Mouse (Mus musculus) hindbrain, embryonic 13.5 days (tissue): ENCODE measurements around the gene Sestd1. TPM values are rescaled to one million over a fixed set of nuclear protein-coding genes. Genes with fewer than 3 reads are reported as not detected.

Source experiments
- ATAC-seq: fragments of 200-750 bp; cut with Nextera tagmentation; 2 replicates; pipeline ENCODE4 v1.8.0; 2017; ENCODE audit warnings: moderate TSS enrichment; ENCODE audit not compliant: low FRiP score
- H3K27ac ChIP-seq: fragments of 300-500 bp; sonication (generic); 2 replicates; pipeline ENCODE4 v1.5.1; 2015; ENCODE audit warnings: inconsistent platforms, mild to moderate bottlenecking, moderate library complexity
- H3K27me3 ChIP-seq: fragments of 300-500 bp; sonication (generic); 2 replicates; pipeline ENCODE4 v1.6.1; 2015; ENCODE audit warnings: mild to moderate bottlenecking, inconsistent platforms
- H3K36me3 ChIP-seq: fragments of 300-500 bp; sonication (generic); 2 replicates; pipeline ENCODE4 v1.6.1; 2015; ENCODE audit warnings: mild to moderate bottlenecking, inconsistent platforms
- H3K4me1 ChIP-seq: fragments of 300-500 bp; sonication (generic); replicated peaks from 2 replicates; pipeline ENCODE4 v1.6.1; 2015; ENCODE audit warnings: inconsistent platforms
- H3K4me2 ChIP-seq: fragments of 300-500 bp; sonication (generic); 2 replicates; pipeline ENCODE4 v1.6.1; 2015; ENCODE audit warnings: inconsistent platforms, mild to moderate bottlenecking, moderate library complexity
- H3K4me3 ChIP-seq: fragments of 300-500 bp; sonication (generic); 2 replicates; pipeline ENCODE4 v1.5.1; 2015; ENCODE audit warnings: mild to moderate bottlenecking, inconsistent platforms
- H3K9ac ChIP-seq: fragments of 300-500 bp; sonication (generic); 2 replicates; pipeline ENCODE4 v1.6.1; 2015; ENCODE audit warnings: mild to moderate bottlenecking, inconsistent platforms
- H3K9me3 ChIP-seq: fragments of 300-500 bp; sonication (generic); 2 replicates; pipeline ENCODE4 v1.6.1; 2016; ENCODE audit warnings: inconsistent platforms
- WGBS: fragments of 180-500 bp; shearing (Covaris S2); methylation state at CpG from one replicate; pipeline ENCODE4 v1.1.7; 2015; 5-methylcytosine and 5-hydroxymethylcytosine counted together
- polyA plus RNA-seq: library from polyadenylated mRNA; unstranded; fragments of >200 nt; fragmentation: Nextera tagmentation; extraction: Ambion mirVana; gene quantifications from 2 replicates; pipeline ENCODE4 v1.2.1, GENCODE M21; 2015

The Sestd1 gene
- polyA plus RNA-seq, 1 experiment from 2014 or later: 27.8 TPM

- Histone ChIP-seq H3K4me3 (no peak overlapping the region), H3K4me2 (no peak overlapping the region), H3K4me1 (peaks cover 57% of the 10 kb centered on the region), H3K27ac (no peak overlapping the region), H3K27me3 (no peaks in the 10 kb centered on the region), H3K36me3 (no peaks in the 10 kb centered on the region), H3K9ac (no peak overlapping the region), H3K9me3 (no peaks in the 10 kb centered on the region)
- 80% methylated on average over 2 of the region's 2 CpGs for WGBS
- ATAC-seq: no peak
Measured at GRCm38 (mm10) chr2:77266931-77267330, 13.5 kb downstream of the Sestd1 start.

GRCm38 (mm10) chr2:77266011-77266410, 14.4 kb downstream of the Sestd1 start:
- Histone ChIP-seq H3K27ac (no peak overlapping the region; the same call in 1 of the 2 replicates), H3K4me1 (peaks cover 57% of the 10 kb centered on the region), H3K27me3 (no peaks in the 10 kb centered on the region)

GRCm38 (mm10) chr2:77265301-77265700, 15.1 kb downstream of the Sestd1 start:
- no peak overlapping the region for H3K9ac ChIP-seq

More at GRCm38 (mm10) chr2:77266011-77266410, 14.4 kb downstream of the Sestd1 start:
- WGBS: 77% methylated on average over 3 of the region's 3 CpGs
- no peaks in the 10 kb centered on the region for H3K9me3 ChIP-seq
- H3K36me3 ChIP-seq: no peaks in the 10 kb centered on the region
- H3K4me3 ChIP-seq: no peak overlapping the region
- no peak overlapping the region for H3K9ac ChIP-seq
- no peak overlapping the region for H3K4me2 ChIP-seq
- ATAC-seq: no peak

GRCm38 (mm10) chr2:77264550-77264949, 15.8 kb downstream of the Sestd1 start:
- Histone ChIP-seq H3K27me3 (no peaks in the 10 kb centered on the region), H3K4me3 (no peak overlapping the region), H3K4me2 (no peak overlapping the region), H3K9ac (no peak overlapping the region), H3K4me1 (peaks cover 56% of the 10 kb centered on the region), H3K27ac (no peak overlapping the region), H3K36me3 (no peaks in the 10 kb centered on the region), H3K9me3 (no peaks in the 10 kb centered on the region)
- WGBS: 84% methylated on average over 6 of the region's 6 CpGs
- no peak for ATAC-seq

More at GRCm38 (mm10) chr2:77265301-77265700, 15.1 kb downstream of the Sestd1 start:
- Histone ChIP-seq H3K4me3 (no peak overlapping the region), H3K9me3 (no peaks in the 10 kb centered on the region), H3K27me3 (no peaks in the 10 kb centered on the region), H3K4me2 (no peak overlapping the region), H3K36me3 (no peaks in the 10 kb centered on the region), H3K4me1 (peaks cover 57% of the 10 kb centered on the region), H3K27ac (no peak overlapping the region)
- 78% methylated on average over 7 of the region's 7 CpGs for WGBS
- no peak for ATAC-seq

- no peak for ATAC-seq
- peaks cover 48% of the 10 kb centered on the region for H3K4me1 ChIP-seq
- no peak overlapping the region for H3K4me2 ChIP-seq
- no peaks in the 10 kb centered on the region for H3K27me3 ChIP-seq
- H3K36me3 ChIP-seq: no peaks in the 10 kb centered on the region
- no peaks in the 10 kb centered on the region for H3K9me3 ChIP-seq
- H3K9ac ChIP-seq: no peak overlapping the region
- 59% methylated on average over 11 of the region's 11 CpGs for WGBS
- peak overlapping the region; percentile 69 for H3K27ac ChIP-seq
- no peak overlapping the region for H3K4me3 ChIP-seq
Measured at GRCm38 (mm10) chr2:77263477-77264435, 16.6 kb downstream of the Sestd1 start.

GRCm38 (mm10) chr2:77260134-77260533, 20.3 kb downstream of the Sestd1 start:
- whole genome bisulfite sequencing: 74% methylated on average over 4 of the region's 4 CpGs
- no peak for ATAC-seq
- no peak overlapping the region for H3K27ac ChIP-seq

GRCm38 (mm10) chr2:77253227-77253626, 27.2 kb downstream of the Sestd1 start:
- Histone ChIP-seq H3K27ac (no peak overlapping the region), H3K9ac (no peak overlapping the region), H3K4me2 (no peak overlapping the region), H3K36me3 (no peaks in the 10 kb centered on the region), H3K4me1 (peaks cover 24% of the 10 kb centered on the region), H3K4me3 (no peak overlapping the region), H3K27me3 (no peaks in the 10 kb centered on the region), H3K9me3 (no peaks in the 10 kb centered on the region)
- 84% methylated on average over 6 of the region's 6 CpGs for WGBS
- no peak for ATAC-seq

More at GRCm38 (mm10) chr2:77260134-77260533, 20.3 kb downstream of the Sestd1 start:
- Histone ChIP-seq H3K4me1 (peaks cover 37% of the 10 kb centered on the region), H3K4me2 (no peak overlapping the region), H3K36me3 (no peaks in the 10 kb centered on the region), H3K27me3 (no peaks in the 10 kb centered on the region), H3K4me3 (no peak overlapping the region), H3K9me3 (no peaks in the 10 kb centered on the region), H3K9ac (no peak overlapping the region)

- Histone ChIP-seq H3K27ac (no peak overlapping the region), H3K4me1 (peaks cover 25% of the 10 kb centered on the region), H3K9me3 (no peaks in the 10 kb centered on the region), H3K27me3 (no peaks in the 10 kb centered on the region), H3K36me3 (no peaks in the 10 kb centered on the region), H3K4me2 (no peak overlapping the region), H3K4me3 (no peak overlapping the region), H3K9ac (no peak overlapping the region)
- WGBS: 97% methylated on average over 6 of the region's 6 CpGs
- no peak for ATAC-seq
Measured at GRCm38 (mm10) chr2:77251736-77252135, 28.7 kb downstream of the Sestd1 start.

- no peak overlapping the region for H3K9ac ChIP-seq
- H3K4me3 ChIP-seq: no peak overlapping the region
- H3K36me3 ChIP-seq: no peaks in the 10 kb centered on the region; the same call in 1 of the 2 replicates
- 34% methylated on average over 8 of the region's 8 CpGs for WGBS
- no peaks in the 10 kb centered on the region for H3K27me3 ChIP-seq
- peaks cover 32% of the 10 kb centered on the region for H3K4me1 ChIP-seq
- no peaks in the 10 kb centered on the region for H3K9me3 ChIP-seq
- H3K4me2 ChIP-seq: no peak overlapping the region
- H3K27ac ChIP-seq: 0 out of 2 replicates have a peak overlapping the region, but pooled peaks have one; percentile 32
- ATAC-seq: peak; percentile 62
Measured at GRCm38 (mm10) chr2:77249771-77250681, 30.4 kb downstream of the Sestd1 start.

GRCm38 (mm10) chr2:77248416-77248815, 32.0 kb downstream of the Sestd1 start:
- H3K27ac ChIP-seq: no peak overlapping the region
- no peaks in the 10 kb centered on the region for H3K27me3 ChIP-seq
- H3K9ac ChIP-seq: no peak overlapping the region
- WGBS: 89% methylated on average over 1 of the region's 1 CpGs
- no peak overlapping the region for H3K4me3 ChIP-seq
- H3K36me3 ChIP-seq: peaks cover 12% of the 10 kb centered on the region
- no peaks in the 10 kb centered on the region for H3K9me3 ChIP-seq
- H3K4me1 ChIP-seq: peaks cover 30% of the 10 kb centered on the region
- H3K4me2 ChIP-seq: no peak overlapping the region
- ATAC-seq: no peak

GRCm38 (mm10) chr2:77247200-77247830, 33.1 kb downstream of the Sestd1 start:
- no peak overlapping the region for H3K4me2 ChIP-seq
- WGBS: 89% methylated on average over 10 of the region's 10 CpGs

More at GRCm38 (mm10) chr2:77247200-77247830, 33.1 kb downstream of the Sestd1 start:
- no peak overlapping the region for H3K4me3 ChIP-seq
- H3K9me3 ChIP-seq: no peaks in the 10 kb centered on the region
- no peak overlapping the region for H3K9ac ChIP-seq
- peaks cover 30% of the 10 kb centered on the region for H3K4me1 ChIP-seq
- no peaks in the 10 kb centered on the region for H3K27me3 ChIP-seq
- 0 out of 2 replicates have a peak, but pooled peaks have one; percentile 40 for ATAC-seq
- peaks cover 15% of the 10 kb centered on the region for H3K36me3 ChIP-seq
- 0 out of 2 replicates have a peak overlapping the region, but pooled peaks have one; percentile 4 for H3K27ac ChIP-seq
